Mouse (Mus musculus): ENCODE data around the gene Gprin1. TPM values are rescaled to one million over a fixed set of nuclear protein-coding genes. Genes with fewer than 3 reads are reported as not detected.

The Gprin1 gene
- polyA plus RNA-seq, 1 experiment from 2014 or later = not detected

- Histone ChIP-seq H3K4me2 (replicated peaks; ENCODE audit: low read depth, low read length) (no peak overlapping the region), H3K9ac (replicated peaks; ENCODE audit: low read depth) (no peak overlapping the region), H3K4me3 (ENCODE audit: low read depth, low read length) (no peak overlapping the region), H3K36me3 (ENCODE audit: insufficient read depth, low read length) (no peaks in the 10 kb centered on the region), H3K27me3 (replicated peaks; ENCODE audit: insufficient read depth, low read length) (no peaks in the 10 kb centered on the region), H3K9me3 (ENCODE audit: low read length) (no peaks in the 10 kb centered on the region), H3K27ac (ENCODE audit: low read length) (no peak overlapping the region), H3K4me1 (ENCODE audit: insufficient read depth, low read depth, low read length) (no peaks in the 10 kb centered on the region)
- 33% methylated on average over 2 of the region's 2 CpGs for WGBS
- DNase-seq (ENCODE audit: low spot score) (no peak), ATAC-seq (no peak)
- no peak for TF ChIP-seq EP300 (IDR thresholded peaks at IDR 0.05)
- no peak for TF ChIP-seq CTCF (IDR thresholded peaks at IDR 0.05)
Measured at GRCm38 (mm10) chr13:54783235-54783634, 33.6 kb upstream of the Gprin1 start.

GRCm38 (mm10) chr13:54781086-54781485 is 31.4 kb upstream of the Gprin1 start:
- no peaks in the 10 kb centered on the region for H3K27me3 ChIP-seq (replicated peaks; ENCODE audit: insufficient read depth, low read length)
- ATAC-seq = no peak

GRCm38 (mm10) chr13:54780592-54780991 is 30.9 kb upstream of the Gprin1 start:
- Histone ChIP-seq H3K4me2 (replicated peaks; ENCODE audit: low read depth, low read length) (no peak overlapping the region), H3K36me3 (ENCODE audit: insufficient read depth, low read length) (no peaks in the 10 kb centered on the region), H3K27ac (ENCODE audit: low read length) (no peak overlapping the region), H3K9me3 (ENCODE audit: low read length) (no peaks in the 10 kb centered on the region), H3K9ac (replicated peaks; ENCODE audit: low read depth) (no peak overlapping the region), H3K4me1 (ENCODE audit: insufficient read depth, low read depth, low read length) (no peaks in the 10 kb centered on the region), H3K4me3 (ENCODE audit: low read depth, low read length) (no peak overlapping the region), H3K27me3 (replicated peaks; ENCODE audit: insufficient read depth, low read length) (no peaks in the 10 kb centered on the region)
- 67% methylated on average over 3 of the region's 3 CpGs for WGBS
- ATAC-seq = no peak
- peak; percentile 42 for DNase-seq (ENCODE audit: low spot score)
- no peak for TF ChIP-seq CTCF (IDR thresholded peaks at IDR 0.05)
- no peak for TF ChIP-seq EP300 (IDR thresholded peaks at IDR 0.05)

More at GRCm38 (mm10) chr13:54781086-54781485, 31.4 kb upstream of the Gprin1 start:
- Histone ChIP-seq H3K36me3 (ENCODE audit: insufficient read depth, low read length) (no peaks in the 10 kb centered on the region), H3K9me3 (ENCODE audit: low read length) (no peaks in the 10 kb centered on the region), H3K4me3 (ENCODE audit: low read depth, low read length) (no peak overlapping the region), H3K4me1 (ENCODE audit: insufficient read depth, low read depth, low read length) (no peaks in the 10 kb centered on the region), H3K27ac (ENCODE audit: low read length) (no peak overlapping the region), H3K9ac (replicated peaks; ENCODE audit: low read depth) (no peak overlapping the region), H3K4me2 (replicated peaks; ENCODE audit: low read depth, low read length) (no peak overlapping the region)
- TF ChIP-seq EP300 (IDR thresholded peaks at IDR 0.05) (no peak), CTCF (IDR thresholded peaks at IDR 0.05) (no peak)
- DNase-seq (ENCODE audit: low spot score) = no peak
- WGBS = 74% methylated on average over 3 of the region's 3 CpGs

GRCm38 (mm10) chr13:54767012-54767411 is 17.3 kb upstream of the Gprin1 start:
- 82% methylated on average over 4 of the region's 4 CpGs for WGBS
- DNase-seq (ENCODE audit: low spot score) = no peak
- H3K4me3 ChIP-seq (ENCODE audit: low read depth, low read length) = no peak overlapping the region
- no peak overlapping the region for H3K4me2 ChIP-seq (replicated peaks; ENCODE audit: low read depth, low read length)
- no peak overlapping the region for H3K27ac ChIP-seq (ENCODE audit: low read length)
- no peaks in the 10 kb centered on the region for H3K9me3 ChIP-seq (ENCODE audit: low read length)
- H3K9ac ChIP-seq (replicated peaks; ENCODE audit: low read depth) = no peak overlapping the region
- H3K27me3 ChIP-seq (replicated peaks; ENCODE audit: insufficient read depth, low read length) = peaks cover 22% of the 10 kb centered on the region
- H3K4me1 ChIP-seq (ENCODE audit: insufficient read depth, low read depth, low read length) = no peaks in the 10 kb centered on the region
- TF ChIP-seq EP300 (IDR thresholded peaks at IDR 0.05) (no peak), CTCF (IDR thresholded peaks at IDR 0.05) (no peak)
- no peak for ATAC-seq
- no peaks in the 10 kb centered on the region for H3K36me3 ChIP-seq (ENCODE audit: insufficient read depth, low read length)

- Histone ChIP-seq H3K36me3 (ENCODE audit: insufficient read depth, low read length) (no peaks in the 10 kb centered on the region), H3K4me3 (ENCODE audit: low read depth, low read length) (no peak within 1 kb of the TSS), H3K9me3 (ENCODE audit: low read length) (no peaks in the 10 kb centered on the region), H3K27ac (ENCODE audit: low read length) (no peak within 1 kb of the TSS), H3K4me1 (ENCODE audit: insufficient read depth, low read depth, low read length) (no peaks in the 10 kb centered on the region), H3K9ac (replicated peaks; ENCODE audit: low read depth) (no peak within 1 kb of the TSS), H3K4me2 (replicated peaks; ENCODE audit: low read depth, low read length) (peak within 1 kb of the TSS; percentile 17; the same call in 1 of the 2 replicates), H3K27me3 (replicated peaks; ENCODE audit: insufficient read depth, low read length) (peaks cover 22% of the 10 kb centered on the region)
- 3% methylated on average over 35 of the region's 35 CpGs for WGBS
- ATAC-seq (peak; percentile 48; the same call in 1 of the 2 replicates), DNase-seq (ENCODE audit: low spot score) (no peak)
- TF ChIP-seq CTCF (IDR thresholded peaks at IDR 0.05) (peak; percentile 73), EP300 (IDR thresholded peaks at IDR 0.05) (no peak)
Measured at GRCm38 (mm10) chr13:54766192-54766768, 16.6 kb upstream of the Gprin1 start, which contains the start of gene Sncb. Gene Sncb, minus strand, starts transcription at chr13:54766595.

GRCm38 (mm10) chr13:54765281-54766191 is 15.9 kb upstream of the Gprin1 start:
- no peak for ATAC-seq
- Histone ChIP-seq H3K27me3 (replicated peaks; ENCODE audit: insufficient read depth, low read length) (peaks cover 22% of the 10 kb centered on the region), H3K4me2 (replicated peaks; ENCODE audit: low read depth, low read length) (peak overlapping the region; percentile 17; the same call in 1 of the 2 replicates), H3K36me3 (ENCODE audit: insufficient read depth, low read length) (no peaks in the 10 kb centered on the region), H3K9me3 (ENCODE audit: low read length) (no peaks in the 10 kb centered on the region), H3K4me1 (ENCODE audit: insufficient read depth, low read depth, low read length) (no peaks in the 10 kb centered on the region), H3K27ac (ENCODE audit: low read length) (no peak overlapping the region), H3K9ac (replicated peaks; ENCODE audit: low read depth) (no peak overlapping the region), H3K4me3 (ENCODE audit: low read depth, low read length) (no peak overlapping the region)
- DNase-seq (ENCODE audit: low spot score) = no peak
- WGBS = 5% methylated on average over 44 of the region's 44 CpGs
- TF ChIP-seq EP300 (IDR thresholded peaks at IDR 0.05) = no peak
- no peak for TF ChIP-seq CTCF (IDR thresholded peaks at IDR 0.05)
